In the genomic region with DNA sequence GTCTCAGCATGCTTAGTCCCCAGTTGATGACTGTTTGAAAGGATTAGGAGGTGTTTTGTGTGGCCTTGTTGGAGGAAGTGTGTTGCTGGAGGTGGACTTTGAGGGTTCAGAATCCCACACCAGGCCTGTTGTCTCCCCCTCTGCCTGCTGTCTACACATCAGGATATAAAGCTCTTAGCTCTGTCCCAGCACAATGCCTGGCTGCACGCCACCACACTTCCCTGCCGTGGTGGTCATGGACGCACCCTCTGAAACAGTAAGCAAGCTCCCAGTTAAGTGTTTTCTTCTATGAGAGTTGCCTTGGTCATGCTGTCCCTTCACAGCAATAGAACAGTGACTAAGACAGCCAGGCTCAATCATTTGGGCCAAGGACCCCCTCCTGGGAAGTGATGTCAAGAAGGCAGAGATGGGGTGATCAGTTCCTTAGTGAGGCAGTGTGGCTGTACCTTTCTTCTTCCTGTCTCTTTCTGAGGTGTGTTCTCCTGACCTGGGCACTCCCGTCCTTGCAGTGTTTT, we compare ENCODE assay signal across 13 mouse cellular contexts.
DNase-seq lines count a peak whose midpoint lies in the region; ATAC-seq and TF ChIP-seq lines count a peak whose summit lies in the region.
"Had no signal": no experiment of that assay in that cellular context is flagged by ENCODE, and none has a peak within 500 bp of the region (broad histone marks: within the 10 kb centered on the region; RNA-seq: fewer than 3 reads in every experiment).

No protein-coding gene starts in this region.

- TF ChIP-seq CTCF in heart, adult 2 months (IDR thresholded peaks at IDR 0.05): no peak
- no peak for TF ChIP-seq CTCF in stomach, postnatal 0 days (IDR thresholded peaks at IDR 0.05; ENCODE audit: low read depth)

- H3K79me2 ChIP-seq in heart, adult 2 months (replicated peaks; ENCODE audit: control insufficient read depth, insufficient read depth, low read length): no peaks in the 10 kb centered on the region

- intact Hi-C loops in heart, adult 2 months (cut with DNase I): loop anchor here (5.0 kb wide), 2 partner anchors 64 to 89 kb away; no protein-coding TSS in a partner anchor

- peaks cover 6% of the 10 kb centered on the region for H3K4me1 ChIP-seq in heart, adult 2 months (ENCODE audit: control insufficient read depth, insufficient read depth, low read length)
- peaks cover 26% of the 10 kb centered on the region for H3K4me1 ChIP-seq in limb, embryonic 12.5 days (replicated peaks)
- H3K4me1 ChIP-seq in limb, embryonic 10.5 days: peaks cover 29% of the 10 kb centered on the region
- no peaks in the 10 kb centered on the region for H3K4me1 ChIP-seq in stomach, postnatal 0 days (replicated peaks; ENCODE audit: control insufficient read depth, insufficient read depth)
- H3K4me1 ChIP-seq: forebrain, embryonic 13.5 days had no signal

- no peak overlapping the region for H3K9ac ChIP-seq in heart, adult 2 months (ENCODE audit: low read depth, low read length)
- no peak overlapping the region for H3K9ac ChIP-seq in limb, embryonic 12.5 days (replicated peaks)
- no peak overlapping the region for H3K9ac ChIP-seq in stomach, postnatal 0 days (ENCODE audit: low read length)
- H3K9ac ChIP-seq: embryonic facial prominence, embryonic 15.5 days; forebrain, embryonic 13.5 days; liver, embryonic 12.5 days had no signal

- no peak for TF ChIP-seq POLR2A in heart, adult 2 months (IDR thresholded peaks at IDR 0.05; ENCODE audit: insufficient read depth, low read depth, low read length)

- no peak for ATAC-seq in limb, embryonic 12.5 days (ENCODE audit: insufficient number of reproducible peaks, insufficient read depth, low FRiP score, low TSS enrichment, low read depth)
- ATAC-seq in stomach, postnatal 0 days (ENCODE audit: low FRiP score, low TSS enrichment): no peak
- ATAC-seq: forebrain, embryonic 13.5 days; hindbrain, postnatal 0 days; liver, embryonic 12.5 days had no signal

- WGBS in heart, adult 2 months: 53% methylated on average over 4 of the region's 4 CpGs
- 90% methylated on average over 4 of the region's 4 CpGs for WGBS in limb, embryonic 12.5 days
- 91% methylated on average over 4 of the region's 4 CpGs for WGBS in limb, embryonic 10.5 days
- WGBS in stomach, postnatal 0 days: 58% methylated on average over 4 of the region's 4 CpGs

- H3K4me3 ChIP-seq in heart, adult 2 months: no peak overlapping the region
- H3K4me3 ChIP-seq in limb, embryonic 12.5 days (replicated peaks): no peak overlapping the region
- H3K4me3 ChIP-seq in limb, embryonic 10.5 days: no peak overlapping the region
- H3K4me3 ChIP-seq in stomach, postnatal 0 days (ENCODE audit: low read depth, low read length): no peak overlapping the region
- H3K4me3 ChIP-seq: embryonic facial prominence, embryonic 15.5 days; forebrain, embryonic 13.5 days; liver, embryonic 12.5 days; megakaryocyte, embryonic 14.5 days had no signal

- no peak overlapping the region; the same call in 1 of the 2 replicates for H3K27ac ChIP-seq in heart, adult 2 months
- 0 out of 2 replicates have a peak overlapping the region, but pooled peaks have one; percentile 23 for H3K27ac ChIP-seq in limb, embryonic 12.5 days
- H3K27ac ChIP-seq in limb, embryonic 10.5 days: no peak overlapping the region
- 0 out of 2 replicates have a peak overlapping the region, but pooled peaks have one; percentile 14 for H3K27ac ChIP-seq in stomach, postnatal 0 days (replicated peaks)
- H3K27ac ChIP-seq: embryonic facial prominence, embryonic 15.5 days; forebrain, embryonic 13.5 days; hindbrain, postnatal 0 days; liver, embryonic 12.5 days had no signal

- H3K36me3 ChIP-seq in heart, adult 2 months (ENCODE audit: control insufficient read depth, insufficient read depth, low read length): no peaks in the 10 kb centered on the region
- no peaks in the 10 kb centered on the region for H3K36me3 ChIP-seq in limb, embryonic 12.5 days
- H3K36me3 ChIP-seq in limb, embryonic 10.5 days: no peaks in the 10 kb centered on the region
- no peaks in the 10 kb centered on the region for H3K36me3 ChIP-seq in stomach, postnatal 0 days (ENCODE audit: control insufficient read depth, insufficient read depth, low read length)
- H3K36me3 ChIP-seq: embryonic facial prominence, embryonic 15.5 days; liver, embryonic 12.5 days had no signal

- no peak for TF ChIP-seq EP300 in heart, adult 2 months (IDR thresholded peaks at IDR 0.05; ENCODE audit: insufficient read depth, low read depth, low read length)
- no peak for TF ChIP-seq EP300 in stomach, postnatal 0 days (optimal IDR thresholded peaks at IDR 0.05)

- DNase-seq in heart, adult 2 months: peak; percentile 40 to 44
- DNase-seq in heart, adult 8-10 months (ENCODE audit: low spot score): no peak
- DNase-seq in limb, embryonic 10.5 days (ENCODE audit: low spot score): no peak
- peak; percentile 57 to 58 for DNase-seq in kidney, postnatal 25 days
- DNase-seq in stomach, postnatal 0 days (ENCODE audit: low spot score): no peak
- no peak for DNase-seq in right cerebral cortex, postnatal 10 days (ENCODE audit: low spot score in 2 of 2)
- DNase-seq: cerebellum, adult 2 months had no signal

- H3K4me2 ChIP-seq in limb, embryonic 12.5 days: no peak overlapping the region
- H3K4me2 ChIP-seq in stomach, postnatal 0 days (replicated peaks; ENCODE audit: low read depth): no peak overlapping the region
- H3K4me2 ChIP-seq: embryonic facial prominence, embryonic 15.5 days; forebrain, embryonic 13.5 days; liver, embryonic 12.5 days had no signal

- H3K27me3 ChIP-seq in heart, adult 2 months (ENCODE audit: control insufficient read depth, insufficient read depth, low read length): no peaks in the 10 kb centered on the region
- H3K27me3 ChIP-seq in limb, embryonic 12.5 days: no peaks in the 10 kb centered on the region
- H3K27me3 ChIP-seq in limb, embryonic 10.5 days (ENCODE audit: low read depth, poor library complexity, severe bottlenecking): no peaks in the 10 kb centered on the region
- H3K27me3 ChIP-seq in stomach, postnatal 0 days (ENCODE audit: control insufficient read depth, insufficient read depth, low read length): no peaks in the 10 kb centered on the region
- H3K27me3 ChIP-seq: embryonic facial prominence, embryonic 15.5 days; forebrain, embryonic 13.5 days; liver, embryonic 12.5 days had no signal

- no peaks in the 10 kb centered on the region for H3K9me3 ChIP-seq in limb, embryonic 12.5 days
- H3K9me3 ChIP-seq in limb, embryonic 10.5 days (replicated peaks): no peaks in the 10 kb centered on the region
- H3K9me3 ChIP-seq in stomach, postnatal 0 days (ENCODE audit: control insufficient read depth, low read length): no peaks in the 10 kb centered on the region
- H3K9me3 ChIP-seq: embryonic facial prominence, embryonic 15.5 days; forebrain, embryonic 13.5 days; liver, embryonic 12.5 days; megakaryocyte, embryonic 14.5 days had no signal

Comparison
In these comparisons a context has a peak if more than half of its experiments do, and no peak if none do; other contexts are left out.
1. DNase-seq: peak in heart, adult 2 months (2 of 2) and kidney, postnatal 25 days (2 of 2); none in heart, adult 8-10 months (single experiment), limb, embryonic 10.5 days (single experiment), stomach, postnatal 0 days (single experiment) and right cerebral cortex, postnatal 10 days (0 of 2).
2. H3K27ac ChIP-seq: peak in limb, embryonic 12.5 days (single experiment) and stomach, postnatal 0 days (single experiment); none in heart, adult 2 months (single experiment) and limb, embryonic 10.5 days (single experiment).